Comparison of ENCODE assay signal across 8 mouse cellular contexts in the genomic region with DNA sequence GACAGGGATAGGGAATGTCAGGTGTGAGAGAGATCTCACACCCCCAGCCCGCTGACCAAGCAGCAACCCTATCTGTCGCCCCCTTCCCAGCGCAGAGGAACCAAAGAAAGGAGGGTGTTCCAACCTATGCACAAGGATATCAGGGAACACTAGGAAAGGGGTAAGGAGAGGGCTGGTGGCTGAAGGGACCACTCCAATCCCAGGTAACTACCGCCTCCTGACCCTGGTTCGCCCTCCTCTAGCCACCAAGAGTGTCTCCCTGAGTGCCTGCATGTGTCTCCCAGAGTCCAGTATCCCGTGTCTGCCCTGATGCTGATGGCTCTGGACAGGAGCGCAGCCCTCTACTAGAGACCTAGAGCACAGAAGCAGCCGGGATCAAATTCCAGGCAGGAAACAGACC.
DNase-seq lines count a peak whose midpoint lies in the region; ATAC-seq lines count a peak whose summit lies in the region.
"Had no signal": no experiment of that assay in that cellular context is flagged by ENCODE, and none has a peak within 500 bp of the region (broad histone marks: within the 10 kb centered on the region; RNA-seq: fewer than 3 reads in every experiment).

No protein-coding gene starts in this region.

- H3K9ac ChIP-seq in lung, embryonic 15.5 days: peak overlapping the region; percentile 41
- H3K9ac ChIP-seq in forebrain, embryonic 15.5 days (replicated peaks): peak overlapping the region; percentile 69
- peak overlapping the region; percentile 66; the same call in 1 of the 2 replicates for H3K9ac ChIP-seq in limb, embryonic 12.5 days (replicated peaks)
- no peak overlapping the region for H3K9ac ChIP-seq in stomach, embryonic 15.5 days

- peaks cover 22% of the 10 kb centered on the region for H3K4me1 ChIP-seq in lung, embryonic 15.5 days
- peaks cover 19% of the 10 kb centered on the region for H3K4me1 ChIP-seq in forebrain, embryonic 15.5 days
- H3K4me1 ChIP-seq in limb, embryonic 12.5 days (replicated peaks): peaks cover 22% of the 10 kb centered on the region
- peaks cover 5% of the 10 kb centered on the region; the same call in 1 of the 2 replicates for H3K4me1 ChIP-seq in stomach, embryonic 15.5 days

- peak overlapping the region; percentile 59 for H3K4me3 ChIP-seq in lung, embryonic 15.5 days
- peak overlapping the region; percentile 52 for H3K4me3 ChIP-seq in forebrain, embryonic 15.5 days
- peak overlapping the region; percentile 60 for H3K4me3 ChIP-seq in limb, embryonic 12.5 days (replicated peaks)
- peak overlapping the region; percentile 55 for H3K4me3 ChIP-seq in stomach, embryonic 15.5 days (replicated peaks)

- H3K27me3 ChIP-seq in lung, embryonic 15.5 days: peaks cover 36% of the 10 kb centered on the region
- H3K27me3 ChIP-seq in forebrain, embryonic 15.5 days: no peaks in the 10 kb centered on the region
- peaks cover 48% of the 10 kb centered on the region for H3K27me3 ChIP-seq in limb, embryonic 12.5 days
- H3K27me3 ChIP-seq in stomach, embryonic 15.5 days (replicated peaks): peaks cover 23% of the 10 kb centered on the region

- DNase-seq in lung, postnatal 36 days: no peak
- no peak for DNase-seq in layer of hippocampus, adult 8-10 months (ENCODE audit: low spot score in 2 of 2)
- no peak for DNase-seq in c-Kit-positive CD71-positive TER-119-positive erythroid progenitor cells, embryonic 14.5 days (ENCODE audit: low spot score)
- DNase-seq: spleen, adult 18-20 months had no signal

- no peaks in the 10 kb centered on the region for H3K36me3 ChIP-seq in lung, embryonic 15.5 days
- no peaks in the 10 kb centered on the region for H3K36me3 ChIP-seq in forebrain, embryonic 15.5 days
- H3K36me3 ChIP-seq in limb, embryonic 12.5 days: no peaks in the 10 kb centered on the region
- H3K36me3 ChIP-seq in stomach, embryonic 15.5 days: no peaks in the 10 kb centered on the region

- 28% methylated on average over 8 of the region's 8 CpGs for WGBS in lung, embryonic 15.5 days
- 33% methylated on average over 8 of the region's 8 CpGs for WGBS in forebrain, embryonic 15.5 days
- 24% methylated on average over 8 of the region's 8 CpGs for WGBS in limb, embryonic 12.5 days
- 34% methylated on average over 8 of the region's 8 CpGs for WGBS in stomach, embryonic 15.5 days

- H3K27ac ChIP-seq in lung, embryonic 15.5 days: no peak overlapping the region
- no peak overlapping the region for H3K27ac ChIP-seq in forebrain, embryonic 15.5 days (replicated peaks)
- H3K27ac ChIP-seq in limb, embryonic 12.5 days: no peak overlapping the region
- no peak overlapping the region for H3K27ac ChIP-seq in stomach, embryonic 15.5 days

- ATAC-seq in lung, embryonic 15.5 days (ENCODE audit: borderline replicate concordance, extremely low read depth, low FRiP score, low TSS enrichment): no peak
- ATAC-seq in forebrain, embryonic 15.5 days (replicated peaks): peak; percentile 9; the same call in 1 of the 2 replicates
- no peak for ATAC-seq in limb, embryonic 12.5 days (ENCODE audit: insufficient number of reproducible peaks, insufficient read depth, low FRiP score, low TSS enrichment, low read depth)
- ATAC-seq in stomach, embryonic 15.5 days (ENCODE audit: insufficient read depth, low FRiP score, low read depth): no peak

- no peaks in the 10 kb centered on the region for H3K9me3 ChIP-seq in lung, embryonic 15.5 days
- no peaks in the 10 kb centered on the region for H3K9me3 ChIP-seq in forebrain, embryonic 15.5 days
- no peaks in the 10 kb centered on the region for H3K9me3 ChIP-seq in limb, embryonic 12.5 days
- H3K9me3 ChIP-seq in stomach, embryonic 15.5 days: no peaks in the 10 kb centered on the region

- peak overlapping the region; percentile 96 for H3K4me2 ChIP-seq in lung, embryonic 15.5 days
- H3K4me2 ChIP-seq in forebrain, embryonic 15.5 days (replicated peaks): peak overlapping the region; percentile 83
- H3K4me2 ChIP-seq in limb, embryonic 12.5 days: peak overlapping the region; percentile 100
- peak overlapping the region; percentile 96 for H3K4me2 ChIP-seq in stomach, embryonic 15.5 days
